Mouse (Mus musculus) spleen, adult 12 weeks (tissue): Measurements from ENCODE around the gene Katnal1.

ENCODE experiments used
- DNase-seq: peaks from one replicate; pipeline ENCODE4 v3.0.0; 2022; ENCODE audit warnings: low spot score

Gene Katnal1

GRCm38 (mm10) chr5:148883671-148884070 is 45.4 kb downstream of the Katnal1 start:
- DNase-seq: no peak

GRCm38 (mm10) chr5:148879218-148879617 is 49.9 kb downstream of the Katnal1 start:
- DNase-seq: no peak

GRCm38 (mm10) chr5:148873116-148873515 is 56.0 kb downstream of the Katnal1 start:
- DNase-seq: no peak

- DNase-seq: no peak
Measured at GRCm38 (mm10) chr5:148869583-148869982, 59.5 kb downstream of the Katnal1 start.

- no peak for DNase-seq
Measured at GRCm38 (mm10) chr5:148867766-148868165, 61.4 kb downstream of the Katnal1 start.

- no peak for DNase-seq
Measured at GRCm38 (mm10) chr5:148867171-148867570, 61.9 kb downstream of the Katnal1 start.

GRCm38 (mm10) chr5:148866571-148866970 is 62.5 kb downstream of the Katnal1 start:
- peak; percentile 55 for DNase-seq

- DNase-seq: no peak
Measured at GRCm38 (mm10) chr5:148863409-148863808, 65.7 kb downstream of the Katnal1 start.

GRCm38 (mm10) chr5:148862853-148863252 is 66.3 kb downstream of the Katnal1 start:
- DNase-seq: no peak

- DNase-seq: no peak
Measured at GRCm38 (mm10) chr5:148862136-148862535, 67.0 kb downstream of the Katnal1 start.

- no peak for DNase-seq
Measured at GRCm38 (mm10) chr5:148857522-148857921, 71.6 kb downstream of the Katnal1 start.

GRCm38 (mm10) chr5:148855047-148855446 is 74.1 kb downstream of the Katnal1 start:
- DNase-seq: no peak

- DNase-seq: no peak
Measured at GRCm38 (mm10) chr5:148854166-148854565, 75.0 kb downstream of the Katnal1 start.

GRCm38 (mm10) chr5:148849516-148849915 is 79.6 kb downstream of the Katnal1 start:
- DNase-seq: no peak

GRCm38 (mm10) chr5:148847032-148847431 is 82.1 kb downstream of the Katnal1 start:
- DNase-seq: no peak

GRCm38 (mm10) chr5:148837069-148837468 is 92.1 kb downstream of the Katnal1 start:
- DNase-seq: peak; percentile 29

- DNase-seq: peak; percentile 55
Measured at GRCm38 (mm10) chr5:148831596-148832257, 97.4 kb downstream of the Katnal1 start.

GRCm38 (mm10) chr5:148831141-148831547 is 98.0 kb downstream of the Katnal1 start:
- no peak for DNase-seq

GRCm38 (mm10) chr5:148825732-148826131 is 103.4 kb downstream of the Katnal1 start:
- no peak for DNase-seq

GRCm38 (mm10) chr5:148822772-148823171 is 106.3 kb downstream of the Katnal1 start:
- DNase-seq: no peak
